Mouse (Mus musculus) heart, embryonic 16.5 days (tissue): ENCODE results near the gene Mroh7. TPM values are rescaled to one million over a fixed set of nuclear protein-coding genes. Genes with fewer than 3 reads are reported as not detected.

Experiments used
- ATAC-seq: fragments of 200-750 bp; cut with Nextera tagmentation; replicated peaks from 2 replicates; pipeline ENCODE4 v1.8.0; 2017; ENCODE audit warnings: moderate number of reproducible peaks; ENCODE audit not compliant: insufficient read depth, low FRiP score; ENCODE audit errors: extremely low read depth
- H3K27ac ChIP-seq: fragments of 300-500 bp; sonication (generic); 2 replicates; pipeline ENCODE4 v1.5.1; 2014; ENCODE audit warnings: mild to moderate bottlenecking, low read length, control low read depth, moderate library complexity
- H3K27me3 ChIP-seq: fragments of 300-500 bp; sonication (generic); 2 replicates; pipeline ENCODE4 v1.6.1; 2014; ENCODE audit warnings: low read length, mixed read lengths; ENCODE audit not compliant: control insufficient read depth, insufficient read depth
- H3K36me3 ChIP-seq: fragments of 300-500 bp; sonication (generic); 2 replicates; pipeline ENCODE4 v1.6.1; 2014; ENCODE audit not compliant: control insufficient read depth, insufficient read depth
- H3K4me1 ChIP-seq: fragments of 300-500 bp; sonication (generic); 2 replicates; pipeline ENCODE4 v1.6.1; 2014; ENCODE audit warnings: low read length, mixed read lengths; ENCODE audit not compliant: control insufficient read depth, insufficient read depth
- H3K4me2 ChIP-seq: fragments of 300-500 bp; sonication (generic); 2 replicates; pipeline ENCODE4 v1.6.1; 2014; ENCODE audit warnings: low read depth, mild to moderate bottlenecking, control low read depth, low read length
- H3K4me3 ChIP-seq: fragments of 300-500 bp; sonication (generic); 2 replicates; pipeline ENCODE4 v1.5.1; 2014; ENCODE audit warnings: mild to moderate bottlenecking, control low read depth, low read length
- H3K9ac ChIP-seq: fragments of 300-500 bp; sonication (generic); 2 replicates; pipeline ENCODE4 v1.6.1; 2014; ENCODE audit warnings: low read length, control low read depth
- H3K9me3 ChIP-seq: fragments of 300-500 bp; sonication (generic); replicated peaks from 2 replicates; pipeline ENCODE4 v1.6.1; 2016; ENCODE audit warnings: low read length; ENCODE audit not compliant: control insufficient read depth
- WGBS: fragments of 180-500 bp; shearing (Covaris S2); extraction: QIAGEN DNeasy Blood & Tissue Kit; methylation state at CpG from one replicate; pipeline ENCODE4 v1.1.7; 2014; 5-methylcytosine and 5-hydroxymethylcytosine counted together
- polyA plus RNA-seq: library from polyadenylated mRNA; unstranded; fragments of >200 nt; fragmentation: Nextera tagmentation; extraction: Ambion mirVana; gene quantifications from 2 replicates; pipeline ENCODE4 v1.2.1, GENCODE M21; 2015

The Mroh7 gene
- polyA plus RNA-seq, 1 experiment from 2014 or later: 0.54 TPM

GRCm38 (mm10) chr4:106653051-106653450, 77.7 kb downstream of the Mroh7 start:
- ATAC-seq: no peak
- 90% methylated on average over 15 of the region's 15 CpGs for WGBS
- H3K4me3 ChIP-seq: no peak overlapping the region
- H3K9ac ChIP-seq: no peak overlapping the region
- H3K36me3 ChIP-seq: peaks cover 23% of the 10 kb centered on the region
- H3K4me2 ChIP-seq: no peak overlapping the region
- peaks cover 11% of the 10 kb centered on the region for H3K27me3 ChIP-seq
- H3K9me3 ChIP-seq: no peaks in the 10 kb centered on the region
- peaks cover 6% of the 10 kb centered on the region for H3K4me1 ChIP-seq
- H3K27ac ChIP-seq: no peak overlapping the region

GRCm38 (mm10) chr4:106652546-106652945, 78.2 kb downstream of the Mroh7 start:
- H3K27me3 ChIP-seq: peaks cover 11% of the 10 kb centered on the region
- WGBS: 90% methylated on average over 3 of the region's 3 CpGs
- ATAC-seq: no peak

GRCm38 (mm10) chr4:106650833-106651527, 79.7 kb downstream of the Mroh7 start, which contains the start of gene Pars2:
Gene Pars2 (plus strand): TSS chr4:106651069.
- 3% methylated on average over 40 of the region's 40 CpGs for WGBS

More at GRCm38 (mm10) chr4:106652546-106652945, 78.2 kb downstream of the Mroh7 start:
- H3K27ac ChIP-seq: no peak overlapping the region
- no peak overlapping the region for H3K4me3 ChIP-seq
- H3K9me3 ChIP-seq: no peaks in the 10 kb centered on the region
- H3K9ac ChIP-seq: no peak overlapping the region
- no peak overlapping the region for H3K4me2 ChIP-seq
- H3K4me1 ChIP-seq: peaks cover 6% of the 10 kb centered on the region
- H3K36me3 ChIP-seq: peaks cover 21% of the 10 kb centered on the region

GRCm38 (mm10) chr4:106647137-106647536, 83.6 kb downstream of the Mroh7 start:
- Histone ChIP-seq H3K9ac (no peak overlapping the region), H3K4me3 (no peak overlapping the region), H3K4me1 (peaks cover 11% of the 10 kb centered on the region), H3K27ac (no peak overlapping the region), H3K9me3 (no peaks in the 10 kb centered on the region), H3K36me3 (no peaks in the 10 kb centered on the region), H3K4me2 (no peak overlapping the region), H3K27me3 (peaks cover 11% of the 10 kb centered on the region)
- WGBS: 79% methylated on average over 6 of the region's 6 CpGs
- ATAC-seq: no peak

More at GRCm38 (mm10) chr4:106650833-106651527, 79.7 kb downstream of the Mroh7 start, which contains the start of gene Pars2:
- Histone ChIP-seq H3K36me3 (peaks cover 18% of the 10 kb centered on the region), H3K4me2 (peak within 1 kb of the TSS; percentile 97), H3K9ac (peak within 1 kb of the TSS; percentile 77), H3K4me3 (peak within 1 kb of the TSS; percentile 74), H3K27ac (peak within 1 kb of the TSS; percentile 55), H3K27me3 (peaks cover 11% of the 10 kb centered on the region), H3K9me3 (no peaks in the 10 kb centered on the region), H3K4me1 (peaks cover 6% of the 10 kb centered on the region)
- ATAC-seq: peak; percentile 98

GRCm38 (mm10) chr4:106645797-106646196, 84.9 kb downstream of the Mroh7 start:
- no peaks in the 10 kb centered on the region for H3K36me3 ChIP-seq
- no peak for ATAC-seq
- H3K4me2 ChIP-seq: no peak overlapping the region
- 65% methylated on average over 5 of the region's 5 CpGs for WGBS
- no peak overlapping the region; the same call in 1 of the 2 replicates for H3K27ac ChIP-seq
- peaks cover 11% of the 10 kb centered on the region for H3K27me3 ChIP-seq
- peaks cover 5% of the 10 kb centered on the region for H3K4me1 ChIP-seq
- H3K9me3 ChIP-seq: no peaks in the 10 kb centered on the region
- H3K4me3 ChIP-seq: no peak overlapping the region
- H3K9ac ChIP-seq: no peak overlapping the region

GRCm38 (mm10) chr4:106644218-106644610, 86.5 kb downstream of the Mroh7 start:
- Histone ChIP-seq H3K36me3 (no peaks in the 10 kb centered on the region), H3K27me3 (peaks cover 5% of the 10 kb centered on the region; the same call in 1 of the 2 replicates), H3K4me2 (no peak overlapping the region), H3K9me3 (no peaks in the 10 kb centered on the region), H3K9ac (no peak overlapping the region), H3K4me1 (peaks cover 5% of the 10 kb centered on the region), H3K27ac (no peak overlapping the region), H3K4me3 (no peak overlapping the region)
- WGBS: 51% methylated on average over 6 of the region's 6 CpGs
- ATAC-seq: no peak

GRCm38 (mm10) chr4:106643483-106644217, 87.1 kb downstream of the Mroh7 start:
- Histone ChIP-seq H3K27me3 (peaks cover 3% of the 10 kb centered on the region; the same call in 1 of the 2 replicates), H3K36me3 (no peaks in the 10 kb centered on the region), H3K4me2 (no peak overlapping the region), H3K4me1 (peaks cover 5% of the 10 kb centered on the region), H3K27ac (no peak overlapping the region), H3K9me3 (no peaks in the 10 kb centered on the region), H3K9ac (0 out of 2 replicates have a peak overlapping the region, but pooled peaks have one; percentile 14), H3K4me3 (no peak overlapping the region)
- WGBS: 11% methylated on average over 8 of the region's 8 CpGs
- ATAC-seq: no peak; the same call in 1 of the 2 replicates

- Histone ChIP-seq H3K4me1 (0 out of 2 replicates have a peak, but pooled peaks cover 2% of the 10 kb centered on the region), H3K4me3 (no peak overlapping the region), H3K27me3 (peaks cover 15% of the 10 kb centered on the region), H3K4me2 (no peak overlapping the region), H3K27ac (no peak overlapping the region; the same call in 1 of the 2 replicates), H3K9ac (no peak overlapping the region), H3K36me3 (no peaks in the 10 kb centered on the region), H3K9me3 (no peaks in the 10 kb centered on the region)
- ATAC-seq: no peak
- WGBS: 35% methylated on average over 8 of the region's 9 CpGs
Observed at GRCm38 (mm10) chr4:106634086-106634479, 96.6 kb downstream of the Mroh7 start.
